ENCODE assay signal across 11 mouse cellular contexts in the genomic region with DNA sequence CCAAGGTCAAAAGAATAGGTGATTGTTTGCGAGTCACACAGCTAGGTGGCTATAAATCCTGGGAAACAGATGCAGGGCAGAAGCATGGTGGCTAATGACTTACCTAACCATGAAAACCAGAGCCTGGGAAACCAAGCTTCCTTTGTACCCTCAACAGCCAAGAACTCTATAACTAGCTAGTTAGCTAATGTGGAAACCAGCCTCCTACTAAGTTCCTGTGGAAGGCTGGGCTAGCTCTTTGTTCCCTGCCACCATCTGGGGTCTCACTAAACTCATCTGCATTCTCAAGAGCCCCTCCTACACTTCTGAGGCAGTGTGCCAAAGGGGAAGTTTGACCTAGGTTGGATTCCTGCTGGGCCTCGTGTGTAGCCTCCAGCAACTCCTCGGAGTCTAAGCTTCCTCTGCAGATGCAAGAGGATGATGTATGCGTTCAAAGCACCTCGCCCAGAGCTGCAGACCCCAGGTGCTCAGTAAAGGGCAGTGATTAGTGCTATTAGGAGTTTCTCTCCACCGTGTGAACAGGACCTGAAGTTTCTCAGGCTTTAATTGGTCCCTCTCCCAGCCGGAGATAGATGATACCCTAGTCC.
DNase-seq lines count a peak whose midpoint lies in the region; ATAC-seq and TF ChIP-seq lines count a peak whose summit lies in the region.
"Had no signal": no experiment of that assay in that cellular context is flagged by ENCODE, and none has a peak within 500 bp of the region (broad histone marks: within the 10 kb centered on the region; RNA-seq: fewer than 3 reads in every experiment).

No protein-coding gene starts in this region.

- no peak overlapping the region for H3K4me3 ChIP-seq in lung, embryonic 14.5 days (ENCODE audit: low read depth, low read length)
- H3K4me3 ChIP-seq in forebrain, embryonic 11.5 days (ENCODE audit: low read depth, low read length) = no peak overlapping the region
- no peak overlapping the region for H3K4me3 ChIP-seq in hindbrain, postnatal 0 days (ENCODE audit: low read length)
- no peak overlapping the region for H3K4me3 ChIP-seq in midbrain, embryonic 16.5 days (ENCODE audit: low read depth, low read length)
- H3K4me3 ChIP-seq: liver, embryonic 13.5 days; stomach, embryonic 15.5 days had no signal

- no peak overlapping the region for H3K4me2 ChIP-seq in lung, embryonic 14.5 days
- no peak overlapping the region for H3K4me2 ChIP-seq in forebrain, embryonic 11.5 days (ENCODE audit: low read depth, low read length, severe bottlenecking)
- no peak overlapping the region for H3K4me2 ChIP-seq in hindbrain, postnatal 0 days (ENCODE audit: low read depth, low read length)
- H3K4me2 ChIP-seq in midbrain, embryonic 16.5 days (ENCODE audit: low read length) = no peak overlapping the region
- H3K4me2 ChIP-seq: liver, embryonic 13.5 days; stomach, embryonic 15.5 days had no signal

- no peaks in the 10 kb centered on the region for H3K9me3 ChIP-seq in lung, embryonic 14.5 days (ENCODE audit: low read depth, low read length)
- H3K9me3 ChIP-seq in forebrain, embryonic 11.5 days (ENCODE audit: control insufficient read depth, low read length) = no peaks in the 10 kb centered on the region
- H3K9me3 ChIP-seq in hindbrain, postnatal 0 days (ENCODE audit: low read length) = no peaks in the 10 kb centered on the region
- H3K9me3 ChIP-seq in midbrain, embryonic 16.5 days (replicated peaks; ENCODE audit: control insufficient read depth, low read length, poor library complexity, severe bottlenecking) = no peaks in the 10 kb centered on the region
- H3K9me3 ChIP-seq: liver, embryonic 13.5 days; stomach, embryonic 15.5 days had no signal

- H3K27me3 ChIP-seq in lung, embryonic 14.5 days (ENCODE audit: insufficient read depth, low read length) = no peaks in the 10 kb centered on the region
- H3K27me3 ChIP-seq in forebrain, embryonic 11.5 days (ENCODE audit: control insufficient read depth, insufficient read depth, low read length) = no peaks in the 10 kb centered on the region
- no peaks in the 10 kb centered on the region for H3K27me3 ChIP-seq in hindbrain, postnatal 0 days (ENCODE audit: insufficient read depth, low read length)
- H3K27me3 ChIP-seq in midbrain, embryonic 16.5 days (ENCODE audit: control insufficient read depth, insufficient read depth, low read depth, low read length) = no peaks in the 10 kb centered on the region
- H3K27me3 ChIP-seq: liver, embryonic 13.5 days; stomach, embryonic 15.5 days had no signal

- no peak overlapping the region for H3K9ac ChIP-seq in lung, embryonic 14.5 days
- no peak overlapping the region for H3K9ac ChIP-seq in forebrain, embryonic 11.5 days (ENCODE audit: low read length)
- H3K9ac ChIP-seq in hindbrain, postnatal 0 days (replicated peaks; ENCODE audit: low read length) = no peak overlapping the region
- no peak overlapping the region for H3K9ac ChIP-seq in midbrain, embryonic 16.5 days (ENCODE audit: low read depth, low read length)
- H3K9ac ChIP-seq: liver, embryonic 13.5 days; stomach, embryonic 15.5 days had no signal

- no peak for TF ChIP-seq CTCF in lung, embryonic 14.5 days (IDR thresholded peaks at IDR 0.05; ENCODE audit: low read depth)
- no peak for TF ChIP-seq CTCF in hindbrain, postnatal 0 days (IDR thresholded peaks at IDR 0.05; ENCODE audit: low read depth)

- H3K4me1 ChIP-seq in lung, embryonic 14.5 days (ENCODE audit: insufficient read depth) = no peaks in the 10 kb centered on the region
- H3K4me1 ChIP-seq in forebrain, embryonic 11.5 days (replicated peaks; ENCODE audit: control insufficient read depth, insufficient read depth, low read length) = peaks cover 4% of the 10 kb centered on the region; the same call in 1 of the 2 replicates
- H3K4me1 ChIP-seq in hindbrain, postnatal 0 days (ENCODE audit: insufficient read depth, low read length) = no peaks in the 10 kb centered on the region
- H3K4me1 ChIP-seq in midbrain, embryonic 16.5 days (ENCODE audit: control insufficient read depth, insufficient read depth, low read length) = peaks cover 9% of the 10 kb centered on the region; the same call in 1 of the 2 replicates
- H3K4me1 ChIP-seq: liver, embryonic 13.5 days; stomach, embryonic 15.5 days had no signal

- ATAC-seq in lung, embryonic 14.5 days (ENCODE audit: insufficient read depth) = no peak
- ATAC-seq in forebrain, embryonic 11.5 days (replicated peaks; ENCODE audit: low FRiP score) = peak; percentile 44
- ATAC-seq in hindbrain, postnatal 0 days = peak; percentile 18; the same call in 1 of the 2 replicates
- ATAC-seq in midbrain, embryonic 16.5 days = 0 out of 2 replicates have a peak, but pooled peaks have one; percentile 2

- peak; percentile 54 for DNase-seq in lung, embryonic 14.5 days
- no peak for DNase-seq in lung, postnatal 25 days (ENCODE audit: low spot score)
- DNase-seq in forebrain, embryonic 11.5 days (ENCODE audit: low spot score) = no peak
- DNase-seq in hindbrain, postnatal 0 days (ENCODE audit: low spot score) = peak; percentile 15
- no peak for DNase-seq in right cerebral cortex, postnatal 25 days
- DNase-seq in urinary bladder, adult 2 months (ENCODE audit: low spot score) = no peak
- DNase-seq in gastrocnemius, postnatal 25 days = no peak
- DNase-seq: heart, adult 11 months; liver, embryonic 13.5 days had no signal

- no peak overlapping the region for H3K27ac ChIP-seq in lung, embryonic 14.5 days (ENCODE audit: low read depth)
- H3K27ac ChIP-seq in forebrain, embryonic 11.5 days (ENCODE audit: low read depth, low read length) = peak overlapping the region; percentile 53
- no peak overlapping the region for H3K27ac ChIP-seq in hindbrain, postnatal 0 days
- no peak overlapping the region for H3K27ac ChIP-seq in midbrain, embryonic 16.5 days (ENCODE audit: low read length)
- H3K27ac ChIP-seq: liver, embryonic 13.5 days; stomach, embryonic 15.5 days had no signal

- WGBS in lung, embryonic 14.5 days = 50% methylated on average over 7 of the region's 7 CpGs
- WGBS in forebrain, embryonic 11.5 days = 36% methylated on average over 7 of the region's 7 CpGs
- 34% methylated on average over 7 of the region's 7 CpGs for WGBS in hindbrain, postnatal 0 days
- 29% methylated on average over 7 of the region's 7 CpGs for WGBS in midbrain, embryonic 16.5 days

- H3K36me3 ChIP-seq in lung, embryonic 14.5 days (ENCODE audit: insufficient read depth) = peaks cover 26% of the 10 kb centered on the region
- H3K36me3 ChIP-seq in forebrain, embryonic 11.5 days (ENCODE audit: control insufficient read depth, insufficient read depth, low read length) = peaks cover 6% of the 10 kb centered on the region
- peaks cover 9% of the 10 kb centered on the region; the same call in 1 of the 2 replicates for H3K36me3 ChIP-seq in hindbrain, postnatal 0 days (ENCODE audit: insufficient read depth, low read length)
- peaks cover 14% of the 10 kb centered on the region for H3K36me3 ChIP-seq in midbrain, embryonic 16.5 days (ENCODE audit: control insufficient read depth, insufficient read depth, low read length)
- H3K36me3 ChIP-seq: liver, embryonic 13.5 days had no signal

Comparison
In these comparisons a context has a peak if more than half of its experiments do, and no peak if none do; other contexts are left out.
1. DNase-seq: peak in lung, embryonic 14.5 days (single experiment) and hindbrain, postnatal 0 days (single experiment); none in lung, postnatal 25 days (single experiment), forebrain, embryonic 11.5 days (single experiment), right cerebral cortex, postnatal 25 days (single experiment), urinary bladder, adult 2 months (single experiment) and gastrocnemius, postnatal 25 days (single experiment).